Mouse (Mus musculus): ENCODE results near the gene Smurf2.

DNA sequence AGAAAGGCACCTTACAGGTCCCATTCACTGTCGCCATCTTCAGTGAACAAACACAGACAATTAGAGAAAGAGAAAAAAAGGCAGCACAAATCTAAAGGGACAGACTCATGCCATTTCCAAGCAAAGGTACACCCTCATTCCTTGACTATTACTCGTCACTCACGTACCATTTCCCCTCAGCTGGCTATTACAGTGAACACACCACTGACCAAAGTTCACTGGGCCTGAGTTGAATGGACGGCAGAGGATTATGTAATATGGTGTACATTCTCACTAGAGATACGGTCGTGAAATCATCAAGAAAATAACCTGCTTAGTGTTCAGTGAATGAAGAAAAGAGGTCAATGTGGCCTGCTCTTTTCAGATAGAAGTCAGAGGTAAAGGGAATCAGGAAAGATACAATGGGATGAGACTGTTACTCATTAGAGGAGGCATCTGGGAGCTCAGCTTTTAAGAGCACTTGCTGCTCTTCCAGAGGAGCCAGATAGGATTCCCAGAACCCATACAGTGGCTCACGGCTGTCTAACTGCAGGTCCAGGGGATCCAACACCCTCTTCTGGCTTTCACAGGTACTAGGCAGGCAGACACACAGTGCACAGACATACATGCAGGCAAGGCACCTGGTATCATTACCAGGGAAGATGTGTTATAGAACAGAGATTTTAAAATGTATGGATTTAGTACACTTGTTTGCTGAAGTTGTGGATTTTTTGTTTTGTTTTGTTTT lies 107.9 kb downstream of the Smurf2 start:
- TF ChIP-seq POLR2A (IDR thresholded peaks at IDR 0.05; ENCODE audit: borderline replicate concordance, extremely low read depth, insufficient read depth, insufficient read length, poor library complexity, severe bottlenecking) = no peak
- TF ChIP-seq CTCF (IDR thresholded peaks at IDR 0.05; ENCODE audit: borderline replicate concordance, extremely low read depth, insufficient read depth, insufficient read length) = no peak

Measured in brain, embryonic 14.5 days (tissue).